Mouse (Mus musculus) ovary, postnatal 10 days (tissue): ENCODE results near the gene Oscp1.

Source experiments
- DNase-seq: peaks from one replicate; pipeline ENCODE4 v3.0.0; 2022; ENCODE audit warnings: low spot score

The Oscp1 gene

GRCm38 (mm10) chr4:126110374-126111152, 52.2 kb downstream of the Oscp1 start:
- peak; percentile 44 for DNase-seq

- DNase-seq = no peak
Measured at GRCm38 (mm10) chr4:126111153-126111549, 52.8 kb downstream of the Oscp1 start.

- DNase-seq = no peak
Measured at GRCm38 (mm10) chr4:126113243-126113642, 54.9 kb downstream of the Oscp1 start.

- no peak for DNase-seq
Measured at GRCm38 (mm10) chr4:126113943-126114342, 55.6 kb downstream of the Oscp1 start.

GRCm38 (mm10) chr4:126115411-126115810, 57.0 kb downstream of the Oscp1 start:
- DNase-seq = no peak

- no peak for DNase-seq
Measured at GRCm38 (mm10) chr4:126115871-126116521, 57.6 kb downstream of the Oscp1 start.

GRCm38 (mm10) chr4:126117116-126117515, 58.8 kb downstream of the Oscp1 start:
- DNase-seq = no peak

- DNase-seq = no peak
Measured at GRCm38 (mm10) chr4:126118651-126119050, 60.3 kb downstream of the Oscp1 start.

GRCm38 (mm10) chr4:126119051-126119450, 60.7 kb downstream of the Oscp1 start:
- DNase-seq = no peak

- DNase-seq = no peak
Measured at GRCm38 (mm10) chr4:126120052-126120451, 61.7 kb downstream of the Oscp1 start.

GRCm38 (mm10) chr4:126120506-126120905, 62.1 kb downstream of the Oscp1 start:
- no peak for DNase-seq

- no peak for DNase-seq
Measured at GRCm38 (mm10) chr4:126123309-126124040, 65.1 kb downstream of the Oscp1 start.

GRCm38 (mm10) chr4:126130502-126130901, 72.1 kb downstream of the Oscp1 start:
- no peak for DNase-seq

- DNase-seq = no peak
Measured at GRCm38 (mm10) chr4:126131290-126132121, 73.1 kb downstream of the Oscp1 start.

- no peak for DNase-seq
Measured at GRCm38 (mm10) chr4:126132636-126133264, 74.4 kb downstream of the Oscp1 start.

GRCm38 (mm10) chr4:126134236-126134635, 75.9 kb downstream of the Oscp1 start:
- DNase-seq = no peak

GRCm38 (mm10) chr4:126134639-126135038, 76.3 kb downstream of the Oscp1 start:
- no peak for DNase-seq

- DNase-seq = no peak
Measured at GRCm38 (mm10) chr4:126137773-126138172, 79.4 kb downstream of the Oscp1 start.

- no peak for DNase-seq
Measured at GRCm38 (mm10) chr4:126141021-126141420, 82.7 kb downstream of the Oscp1 start.
